Mouse (Mus musculus) spleen, adult 12 weeks (tissue): ENCODE results near the gene Tmcc3.

Experiments used
- DNase-seq: peaks from one replicate; pipeline ENCODE4 v3.0.0; 2022; ENCODE audit warnings: low spot score

The Tmcc3 gene

GRCm38 (mm10) chr10:94332358-94333137 lies 20.8 kb downstream of the Tmcc3 start:
- no peak for DNase-seq

GRCm38 (mm10) chr10:94333328-94333727 lies 21.6 kb downstream of the Tmcc3 start:
- no peak for DNase-seq

- DNase-seq: no peak
Observed at GRCm38 (mm10) chr10:94335047-94335446, 23.3 kb downstream of the Tmcc3 start.

GRCm38 (mm10) chr10:94336071-94336470 lies 24.3 kb downstream of the Tmcc3 start:
- DNase-seq: no peak

GRCm38 (mm10) chr10:94341501-94341900 lies 29.8 kb downstream of the Tmcc3 start:
- no peak for DNase-seq

- DNase-seq: no peak
Observed at GRCm38 (mm10) chr10:94342256-94342655, 30.5 kb downstream of the Tmcc3 start.

- no peak for DNase-seq
Observed at GRCm38 (mm10) chr10:94343581-94343980, 31.8 kb downstream of the Tmcc3 start.

GRCm38 (mm10) chr10:94344631-94345417 lies 33.1 kb downstream of the Tmcc3 start:
- DNase-seq: no peak

- DNase-seq: no peak
Observed at GRCm38 (mm10) chr10:94345509-94346252, 33.9 kb downstream of the Tmcc3 start.

- no peak for DNase-seq
Observed at GRCm38 (mm10) chr10:94346596-94346995, 34.8 kb downstream of the Tmcc3 start.

- DNase-seq: no peak
Observed at GRCm38 (mm10) chr10:94347296-94347695, 35.5 kb downstream of the Tmcc3 start.

- no peak for DNase-seq
Observed at GRCm38 (mm10) chr10:94347959-94348358, 36.2 kb downstream of the Tmcc3 start.

GRCm38 (mm10) chr10:94350207-94350606 lies 38.5 kb downstream of the Tmcc3 start:
- no peak for DNase-seq

GRCm38 (mm10) chr10:94350896-94351661 lies 39.3 kb downstream of the Tmcc3 start:
- DNase-seq: no peak

GRCm38 (mm10) chr10:94352172-94352876 lies 40.6 kb downstream of the Tmcc3 start:
- no peak for DNase-seq

GRCm38 (mm10) chr10:94352877-94353853 lies 41.4 kb downstream of the Tmcc3 start:
- DNase-seq: no peak

GRCm38 (mm10) chr10:94354005-94354404 lies 42.3 kb downstream of the Tmcc3 start:
- no peak for DNase-seq

- no peak for DNase-seq
Observed at GRCm38 (mm10) chr10:94354427-94354826, 42.7 kb downstream of the Tmcc3 start.

GRCm38 (mm10) chr10:94356504-94357169 lies 44.9 kb downstream of the Tmcc3 start:
- DNase-seq: no peak
